Mouse (Mus musculus) heart, postnatal 0 days (tissue): ENCODE measurements around the gene Fam107b.

ENCODE experiments used
- CTCF ChIP-seq: IDR thresholded peaks from 2 replicates; pipeline ENCODE4 v1.5.1; 2016; ENCODE audit warnings: antibody characterized with exemption, control low read depth, low read depth
- EP300 ChIP-seq: IDR thresholded peaks from 2 replicates; pipeline ENCODE4 v1.6.1; 2016; ENCODE audit warnings: antibody characterized with exemption, low read depth

- TF ChIP-seq EP300 = no peak
- TF ChIP-seq CTCF = no peak
Observed at GRCm38 (mm10) chr2:3695900-3696299, 125.6 kb downstream of the Fam107b start.
